Mouse (Mus musculus) heart, embryonic 14.5 days (tissue): Measurements from ENCODE around the gene Cpm. TPM values are rescaled to one million over a fixed set of nuclear protein-coding genes. Genes with fewer than 3 reads are reported as not detected.
"Not testable (repeated sequence)": the region's sequence is repeated elsewhere in the genome, so short reads cannot be mapped to it uniquely, and the experiment has no call there.

Source experiments
- ATAC-seq: fragments of 200-750 bp; cut with Nextera tagmentation; 2 replicates; pipeline ENCODE4 v1.8.0; 2017; ENCODE audit warnings: low read depth, moderate TSS enrichment; ENCODE audit not compliant: insufficient number of reproducible peaks, insufficient read depth, low FRiP score
- H3K27ac ChIP-seq, 2 experiments: fragments of 200-500 bp in 1 of 2; fragments of 300-500 bp in 1 of 2; sonication (generic) in 1 of 2; replicated peaks in 1 of 2; 2 replicates each; pipeline ENCODE4 v1.5.1; 2012 to 2014; ENCODE audit warnings: low read depth in 2 of 2, low read length in 2 of 2, control low read depth in 1 of 2, mild to moderate bottlenecking in 1 of 2, mixed read lengths in 1 of 2; ENCODE audit not compliant: control insufficient read depth in 1 of 2, insufficient read depth in 1 of 2
- H3K27me3 ChIP-seq: fragments of 300-500 bp; sonication (generic); 2 replicates; pipeline ENCODE4 v1.6.1; 2014; ENCODE audit warnings: mild to moderate bottlenecking, low read length, control low read depth; ENCODE audit not compliant: control insufficient read depth, insufficient read depth
- H3K36me3 ChIP-seq: fragments of 300-500 bp; sonication (generic); 2 replicates; pipeline ENCODE4 v1.6.1; 2014; ENCODE audit warnings: mild to moderate bottlenecking, control low read depth, low read length, mixed read lengths; ENCODE audit not compliant: control insufficient read depth, insufficient read depth
- H3K4me1 ChIP-seq, 2 experiments: fragments of 200-500 bp in 1 of 2; fragments of 300-500 bp in 1 of 2; sonication (generic) in 1 of 2; 2 replicates each; pipeline ENCODE4 v1.6.1; 2012 to 2014; ENCODE audit warnings: low read length in 2 of 2, control low read depth in 1 of 2, mixed read lengths in 1 of 2; ENCODE audit not compliant: control insufficient read depth in 2 of 2, insufficient read depth in 2 of 2
- H3K4me2 ChIP-seq: fragments of 300-500 bp; sonication (generic); 2 replicates; pipeline ENCODE4 v1.6.1; 2014; ENCODE audit warnings: mild to moderate bottlenecking, low read length
- H3K4me3 ChIP-seq, 2 experiments: fragments of 200-500 bp in 1 of 2; fragments of 300-500 bp in 1 of 2; sonication (generic) in 1 of 2; 2 replicates each; pipeline ENCODE4 v1.5.1; 2012 to 2014; ENCODE audit warnings: low read length in 2 of 2, mild to moderate bottlenecking in 2 of 2, control low read depth in 1 of 2, low read depth in 1 of 2, moderate library complexity in 1 of 2; ENCODE audit not compliant: control insufficient read depth in 1 of 2, insufficient read depth in 1 of 2
- H3K9ac ChIP-seq: fragments of 300-500 bp; sonication (generic); 2 replicates; pipeline ENCODE4 v1.6.1; 2014; ENCODE audit warnings: mild to moderate bottlenecking, low read length
- H3K9me3 ChIP-seq: fragments of 300-500 bp; sonication (generic); 2 replicates; pipeline ENCODE4 v1.6.1; 2016; ENCODE audit warnings: low read length, control low read depth; ENCODE audit not compliant: control insufficient read depth
- WGBS: fragments of 180-500 bp; shearing (Covaris S2); extraction: QIAGEN DNeasy Blood & Tissue Kit; methylation state at CpG from one replicate; pipeline ENCODE4 v1.1.7; 2014; 5-methylcytosine and 5-hydroxymethylcytosine counted together
- polyA plus RNA-seq: library from polyadenylated mRNA; unstranded; fragments of >200 nt; fragmentation: Nextera tagmentation; extraction: Ambion mirVana; gene quantifications from 2 replicates; pipeline ENCODE4 v1.2.1, GENCODE M21; 2014

Cpm gene
- polyA plus RNA-seq, 1 experiment from 2014 or later = 0.96 TPM

DNA sequence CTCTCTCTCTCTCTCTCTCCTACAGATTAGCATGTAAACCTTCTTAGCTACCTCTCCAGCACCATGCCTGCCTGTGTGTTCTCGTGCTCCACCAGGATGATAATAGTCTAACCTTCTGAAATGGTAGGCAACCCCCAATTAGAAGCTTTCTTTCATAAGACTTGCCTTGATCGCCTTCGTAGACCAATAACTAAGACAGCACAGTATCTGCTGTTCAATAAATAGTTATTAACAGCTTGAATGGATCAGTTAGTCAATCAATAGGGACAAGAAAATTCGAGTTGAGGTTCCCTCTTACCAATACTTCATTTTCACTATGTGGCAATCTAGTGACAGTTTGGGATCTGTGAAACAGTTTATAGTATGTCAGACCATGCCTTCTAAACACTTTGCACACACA lies 13.6 kb upstream of the Cpm start:
- 0 out of 2 replicates have a peak, but pooled peaks cover 3% of the 10 kb centered on the region for H3K9me3 ChIP-seq
- H3K27ac ChIP-seq = no peak overlapping the region
- no peak overlapping the region for H3K4me3 ChIP-seq
- no peaks in the 10 kb centered on the region for H3K36me3 ChIP-seq
- no peak overlapping the region for H3K9ac ChIP-seq
- 71% methylated on average over 4 of the region's 4 CpGs for WGBS
- ATAC-seq = no peak
- no peaks in the 10 kb centered on the region for H3K4me1 ChIP-seq
- no peaks in the 10 kb centered on the region for H3K27me3 ChIP-seq
- no peak overlapping the region for H3K4me2 ChIP-seq

DNA sequence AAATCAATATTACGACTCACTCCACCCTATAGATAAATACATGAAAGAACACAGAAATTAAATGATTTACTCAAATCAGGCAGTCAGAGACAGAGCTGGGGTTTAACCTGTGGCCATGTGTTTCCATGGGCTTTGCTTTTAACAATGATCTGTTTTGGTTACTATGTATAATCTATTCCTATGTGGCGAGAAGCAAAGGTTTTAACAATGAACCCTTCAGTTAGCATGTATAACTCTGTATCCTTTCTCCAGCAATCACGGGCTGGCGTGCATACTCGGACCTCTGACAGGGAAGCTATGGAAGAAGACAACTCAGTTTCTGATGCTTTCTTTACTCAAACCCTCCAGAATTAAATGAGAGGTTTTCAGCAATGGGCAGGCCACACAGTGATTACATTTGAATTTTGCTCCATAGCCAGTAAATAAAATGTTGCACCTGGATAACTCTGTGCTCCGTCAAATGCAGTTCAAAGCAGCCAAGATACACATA lies 13.1 kb upstream of the Cpm start:
- Histone ChIP-seq H3K4me1 (no peaks in the 10 kb centered on the region), H3K4me2 (no peak overlapping the region), H3K27ac (no peak overlapping the region), H3K4me3 (no peak overlapping the region), H3K9ac (no peak overlapping the region), H3K36me3 (no peaks in the 10 kb centered on the region), H3K27me3 (no peaks in the 10 kb centered on the region), H3K9me3 (no peaks in the 10 kb centered on the region)
- WGBS = 87% methylated on average over 6 of the region's 6 CpGs
- no peak for ATAC-seq

DNA sequence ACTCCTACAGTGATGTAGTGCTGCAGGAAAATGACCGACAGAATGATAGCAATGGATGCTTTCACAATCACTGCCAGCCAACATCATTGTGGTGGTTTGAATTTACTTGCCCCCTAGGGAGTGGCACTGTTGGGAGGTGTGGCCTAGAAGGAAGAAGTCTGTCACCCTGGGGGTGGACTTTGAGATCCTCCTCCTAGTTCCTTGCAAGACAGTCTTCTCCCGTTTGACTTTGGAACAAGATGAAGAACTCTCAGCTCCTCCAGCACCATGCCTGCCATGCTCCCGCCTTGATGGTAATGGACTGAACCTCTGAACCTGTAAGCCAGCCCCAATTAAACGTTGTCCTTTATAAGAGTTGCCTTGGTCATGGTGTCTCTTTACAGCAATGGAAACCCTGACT lies 12.5 kb upstream of the Cpm start:
- H3K27me3 ChIP-seq, H3K9me3 ChIP-seq, H3K4me2 ChIP-seq, H3K4me1 ChIP-seq, H3K36me3 ChIP-seq, H3K27ac ChIP-seq, ATAC-seq, H3K9ac ChIP-seq, H3K4me3 ChIP-seq: not testable (repeated sequence)
- WGBS = 67% methylated on average over 4 of the region's 4 CpGs

DNA sequence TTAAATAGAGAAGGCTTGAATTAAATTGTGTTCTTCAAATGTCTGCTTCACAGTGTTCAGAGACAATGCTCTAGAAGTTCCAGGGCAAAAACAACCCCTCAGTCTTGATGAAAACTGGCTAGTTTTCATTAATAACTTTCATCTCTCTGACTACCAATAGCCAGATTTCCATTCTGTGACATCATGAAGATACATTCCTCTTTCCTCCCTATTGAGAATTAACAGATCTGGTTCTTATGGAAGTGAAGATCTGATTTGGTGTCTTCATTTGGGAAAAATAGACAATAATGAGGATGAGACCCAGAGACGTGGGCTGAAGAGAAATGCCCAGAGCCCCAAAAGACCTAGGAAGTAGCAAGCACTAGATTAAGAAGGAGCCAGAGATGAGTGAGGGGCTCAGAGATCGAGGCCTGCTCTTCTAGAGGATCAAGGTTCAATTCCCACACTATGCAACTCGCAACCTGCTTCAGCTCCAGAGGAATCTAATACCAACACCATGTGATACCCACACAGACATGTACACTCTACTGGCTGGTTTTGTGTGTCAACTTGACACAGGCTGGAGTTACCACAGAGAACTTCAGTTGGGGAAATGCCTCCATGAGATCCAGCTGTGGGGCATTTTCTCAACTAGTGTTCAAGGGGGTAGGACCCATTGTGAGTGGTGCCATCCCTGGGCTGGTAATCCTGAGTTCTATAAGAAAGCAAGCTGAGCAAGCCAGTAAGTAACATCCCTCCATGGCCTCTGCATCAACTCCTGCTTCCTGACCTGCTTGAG lies 11.5 kb upstream of the Cpm start:
- no peak overlapping the region for H3K9ac ChIP-seq
- H3K36me3 ChIP-seq = no peaks in the 10 kb centered on the region
- no peak overlapping the region for H3K4me2 ChIP-seq
- ATAC-seq = no peak
- WGBS = 84% methylated on average over 3 of the region's 3 CpGs
- H3K9me3 ChIP-seq = no peaks in the 10 kb centered on the region
- no peak overlapping the region for H3K4me3 ChIP-seq
- H3K27me3 ChIP-seq = no peaks in the 10 kb centered on the region
- H3K4me1 ChIP-seq = no peaks in the 10 kb centered on the region
- no peak overlapping the region for H3K27ac ChIP-seq

DNA sequence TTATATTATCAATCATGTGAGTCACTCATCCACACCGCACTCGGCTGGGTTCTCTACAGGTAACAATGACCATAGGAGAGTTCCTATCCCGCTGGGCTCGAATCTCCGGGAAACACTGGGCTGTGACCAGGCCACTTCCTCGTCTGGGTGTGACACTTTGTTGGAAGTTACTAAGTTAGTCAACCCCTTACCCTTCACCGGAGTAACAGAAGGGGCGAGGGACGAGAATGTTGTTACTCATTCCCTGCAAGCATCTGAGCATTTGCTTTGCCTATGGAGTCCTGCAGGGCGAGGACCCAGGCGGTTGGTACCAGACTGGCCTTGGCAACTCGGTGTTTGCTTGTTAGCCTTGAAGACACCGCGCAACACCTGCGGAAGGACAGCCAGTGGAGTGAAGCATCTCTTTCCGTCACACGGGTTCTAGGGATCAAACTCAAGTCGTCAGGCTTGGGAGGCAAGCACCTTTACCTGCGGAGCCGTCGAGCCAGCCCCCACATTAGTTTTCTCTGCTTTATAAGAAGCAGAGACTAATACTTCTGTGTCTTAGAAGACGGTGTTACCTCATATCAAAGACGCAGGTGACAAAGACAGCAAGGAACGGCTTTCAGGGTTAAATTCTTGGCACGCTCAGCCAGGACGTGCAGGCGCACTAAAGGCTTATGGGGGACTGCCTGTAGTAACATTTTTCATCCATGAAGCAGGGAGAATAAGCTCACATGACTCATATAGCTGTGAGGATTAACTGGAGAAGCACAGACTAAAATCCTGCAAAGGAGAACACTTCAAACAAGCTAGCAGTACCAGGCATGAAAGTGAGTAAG lies 10.0 kb upstream of the Cpm start:
- Histone ChIP-seq H3K9me3 (no peaks in the 10 kb centered on the region), H3K4me1 (no peaks in the 10 kb centered on the region), H3K9ac (no peak overlapping the region), H3K4me2 (no peak overlapping the region), H3K27ac (no peak overlapping the region), H3K27me3 (no peaks in the 10 kb centered on the region), H3K36me3 (no peaks in the 10 kb centered on the region), H3K4me3 (no peak overlapping the region)
- ATAC-seq = no peak
- 77% methylated on average over 27 of the region's 27 CpGs for WGBS

DNA sequence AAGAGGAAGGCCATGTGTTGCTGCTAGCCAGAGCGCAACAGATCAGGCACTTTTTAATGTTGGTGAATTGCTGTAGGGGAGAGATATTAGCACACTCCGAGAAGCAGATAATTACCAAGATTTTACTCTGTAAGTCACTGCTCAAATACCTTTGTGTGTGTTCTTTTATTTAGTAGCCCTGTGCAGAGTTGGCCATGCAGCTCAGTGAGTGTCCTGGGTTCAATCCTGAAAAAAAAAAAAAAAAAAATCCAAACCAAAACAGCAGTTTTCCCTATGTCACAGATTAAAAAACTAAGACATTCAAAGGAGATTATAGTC lies 9.5 kb upstream of the Cpm start:
- H3K4me3 ChIP-seq = no peak overlapping the region
- ATAC-seq = no peak
- H3K27me3 ChIP-seq = no peaks in the 10 kb centered on the region
- no peak overlapping the region for H3K9ac ChIP-seq
- H3K27ac ChIP-seq = no peak overlapping the region
- no peak overlapping the region for H3K4me2 ChIP-seq
- no peaks in the 10 kb centered on the region for H3K4me1 ChIP-seq
- WGBS = 86% methylated on average over 2 of the region's 2 CpGs
- H3K36me3 ChIP-seq = no peaks in the 10 kb centered on the region
- no peaks in the 10 kb centered on the region for H3K9me3 ChIP-seq

DNA sequence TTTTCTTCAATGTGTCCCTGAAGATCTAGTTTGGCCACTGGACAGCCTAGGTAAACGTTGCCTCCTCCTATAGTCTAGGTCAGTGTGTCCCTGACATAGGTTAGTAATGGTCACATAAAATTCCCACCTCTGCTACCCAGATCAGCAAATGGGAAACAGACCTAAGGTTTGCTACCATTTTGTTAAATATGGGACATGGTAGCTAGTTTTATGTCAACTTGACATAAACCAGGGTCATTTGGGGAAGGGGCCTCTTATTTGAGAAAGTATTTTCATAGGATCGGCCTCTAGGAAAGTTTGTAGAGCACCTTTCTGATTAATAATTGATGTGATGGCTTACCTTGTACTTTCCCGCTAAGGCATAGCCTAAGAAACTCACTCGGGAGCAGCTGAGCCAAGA lies 8.8 kb upstream of the Cpm start:
- no peak for ATAC-seq
- H3K27me3 ChIP-seq = no peaks in the 10 kb centered on the region

More for the DNA sequence above, 8.8 kb upstream of the Cpm start:
- no peaks in the 10 kb centered on the region for H3K4me1 ChIP-seq
- no peak overlapping the region for H3K9ac ChIP-seq
- H3K27ac ChIP-seq = no peak overlapping the region
- H3K4me2 ChIP-seq = no peak overlapping the region
- no peaks in the 10 kb centered on the region for H3K9me3 ChIP-seq
- H3K36me3 ChIP-seq = no peaks in the 10 kb centered on the region
- H3K4me3 ChIP-seq = no peak overlapping the region
- WGBS = 78% methylated on average over 4 of the region's 4 CpGs
